Mouse (Mus musculus): ENCODE measurements around the gene Lyst.

- TF ChIP-seq CTCF (conservative IDR thresholded peaks at IDR 0.05; ENCODE audit: insufficient read depth, insufficient read length, low read depth, low read length) (no peak), POLR2A (IDR thresholded peaks at IDR 0.05; ENCODE audit: low read depth, low read length) (no peak)
Observed at GRCm38 (mm10) chr13:13572060-13572835, 17.9 kb upstream of the Lyst start.

All from kidney, adult 2 months (tissue).